Mouse (Mus musculus): ENCODE results near the gene Sbno2. TPM values are rescaled to one million over a fixed set of nuclear protein-coding genes. Genes with fewer than 3 reads are reported as not detected.

Gene Sbno2
- total RNA-seq, 2 experiments from 2014 or later = 11.2 to 12.2 TPM

Other genes starting within 250 kb of the Sbno2 start
- gene Prtn3, start 231.1 kb downstream of the Sbno2 start, total RNA-seq (2021) = not detected
- not detected for gene Plppr3, start 230.9 kb downstream of the Sbno2 start, total RNA-seq (2021)
- gene Elane, start 219.3 kb downstream of the Sbno2 start, total RNA-seq (2021) = not detected
- 10 to 100 TPM; 11.6 to 63.9 TPM for gene Cfd, start 214.7 kb downstream of the Sbno2 start, total RNA-seq (2021)
- gene Med16, start 196.6 kb downstream of the Sbno2 start, total RNA-seq (2021) = 10 to 100 TPM; 53.0 to 53.2 TPM
- gene Gm26602, start 194.7 kb downstream of the Sbno2 start, total RNA-seq (2021) = not detected
- gene Kiss1r, start 188.6 kb downstream of the Sbno2 start, total RNA-seq (2021) = under 1 TPM; 0.17 to 0.38 TPM
- 10 to 100 TPM; 81.0 to 88.1 TPM for gene R3hdm4, start 184.4 kb downstream of the Sbno2 start, total RNA-seq (2021)
- gene Arid3a, start 178.5 kb downstream of the Sbno2 start, total RNA-seq (2021) = 1 to 10 TPM; 1.9 to 2.6 TPM
- 10 to 100 TPM; 25.6 to 28.8 TPM for gene Wdr18, start 145.4 kb downstream of the Sbno2 start, total RNA-seq (2021)
- gene Grin3b, start 134.9 kb downstream of the Sbno2 start, total RNA-seq (2021) = under 1 TPM; 0.27 to 0.28 TPM
- gene Tmem259, start 121.2 kb downstream of the Sbno2 start, total RNA-seq (2021) = 100 to 1,000 TPM; 107 to 120 TPM
- gene Cnn2, start 117.0 kb downstream of the Sbno2 start, total RNA-seq (2021) = 10 to 100 TPM; 29.9 to 30.6 TPM
- 1 to 10 TPM; 7.7 to 7.9 TPM for gene Abca7, start 109.1 kb downstream of the Sbno2 start, total RNA-seq (2021)
- 1 to 10 TPM; 4.1 to 5.9 TPM for gene Arhgap45, start 88.9 kb downstream of the Sbno2 start, total RNA-seq (2021)
- 10 to 100 TPM; 88.5 to 96.4 TPM for gene Polr2e, start 65.8 kb downstream of the Sbno2 start, total RNA-seq (2021)
- 100 to 1,000 TPM; 863 to 871 TPM for gene Gpx4, start 58.4 kb downstream of the Sbno2 start, total RNA-seq (2021)
- 100 to 1,000 TPM; 137 to 165 TPM for gene Stk11, start 10.2 kb upstream of the Sbno2 start, total RNA-seq (2021)
- 1,000 to 10,000 TPM; 1,105 to 1,168 TPM for gene Atp5d, start 33.1 kb upstream of the Sbno2 start, total RNA-seq (2021)
- 1 to 10 TPM; 2.0 to 4.7 TPM for gene Cbarp, start 35.3 kb upstream of the Sbno2 start, total RNA-seq (2021)
- 100 to 1,000 TPM in 1 of 2 experiments, 10 to 100 TPM in 1; 99.9 to 117 TPM for gene Midn, start 42.7 kb upstream of the Sbno2 start, total RNA-seq (2021)
- 10 to 100 TPM; 48.2 to 67.0 TPM for gene Cirbp, start 60.4 kb upstream of the Sbno2 start, total RNA-seq (2021)
- 1 to 10 TPM; 4.4 to 4.6 TPM for gene 1600002K03Rik, start 67.4 kb upstream of the Sbno2 start, total RNA-seq (2021)
- gene Efna2, start 73.9 kb upstream of the Sbno2 start, total RNA-seq (2021) = 1 to 10 TPM in 1 of 2 experiments, under 1 TPM in 1; 0.75 to 1.1 TPM
- gene Mum1, start 120.9 kb upstream of the Sbno2 start, total RNA-seq (2021) = 10 to 100 TPM; 13.1 to 15.3 TPM
- gene Ndufs7, start 143.6 kb upstream of the Sbno2 start, total RNA-seq (2021) = 100 to 1,000 TPM; 962 to 997 TPM
- gene Gamt, start 155.4 kb upstream of the Sbno2 start, total RNA-seq (2021) = 10 to 100 TPM in 1 of 2 experiments, 1 to 10 TPM in 1; 8.9 to 12.0 TPM
- gene Dazap1, start 155.9 kb upstream of the Sbno2 start, total RNA-seq (2021) = 10 to 100 TPM; 57.7 to 58.5 TPM
- gene Rps15, start 186.9 kb upstream of the Sbno2 start, total RNA-seq (2021) = 100 to 1,000 TPM; 748 to 777 TPM
- 1 to 10 TPM; 2.1 to 3.7 TPM for gene Apc2, start 190.4 kb upstream of the Sbno2 start, total RNA-seq (2021)
- 10 to 100 TPM; 13.8 to 15.1 TPM for gene 2310011J03Rik, start 215.0 kb upstream of the Sbno2 start, total RNA-seq (2021)
- 1 to 10 TPM; 2.2 to 2.9 TPM for gene Pcsk4, start 223.9 kb upstream of the Sbno2 start, total RNA-seq (2021)
- gene Reep6, start 224.4 kb upstream of the Sbno2 start, total RNA-seq (2021) = 1 to 10 TPM; 2.7 TPM
- 10 to 100 TPM; 75.9 to 83.8 TPM for gene Adamtsl5, start 242.8 kb upstream of the Sbno2 start, total RNA-seq (2021)